Mouse (Mus musculus): Measurements from ENCODE around the gene Cygb.
"Not testable (repeated sequence)": the region's sequence is repeated elsewhere in the genome, so short reads cannot be mapped to it uniquely, and the experiment has no call there.

The Cygb gene

DNA sequence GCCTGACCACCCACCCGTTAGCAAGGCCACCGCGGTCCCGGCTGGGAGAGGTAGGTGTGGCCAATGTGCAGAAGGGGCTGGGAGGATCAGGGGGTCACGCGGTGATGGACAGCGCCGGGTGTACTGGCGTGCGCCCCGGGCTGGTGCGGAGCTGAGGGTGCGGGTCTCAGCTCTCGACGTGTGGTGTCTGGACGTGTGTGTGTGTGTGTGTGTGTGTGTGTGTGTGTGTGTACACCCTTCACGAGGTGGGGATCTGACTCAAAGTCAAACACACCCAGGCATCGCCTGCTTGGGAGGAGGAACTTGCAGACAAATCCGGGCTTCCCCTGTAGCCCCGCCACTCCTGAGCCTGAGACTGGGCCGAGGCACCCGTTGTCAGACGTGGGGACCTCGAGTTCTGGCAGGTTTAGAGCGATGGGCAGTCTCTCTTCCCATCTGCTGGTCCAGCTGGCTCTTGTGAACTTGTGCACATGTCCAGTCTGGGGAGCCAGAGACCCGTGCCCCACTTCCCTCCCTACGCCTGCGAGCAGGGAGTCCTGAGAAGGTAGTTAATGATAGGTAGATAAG is at the start of gene Cygb:
Gene Cygb (minus strand): TSS at position 59 of the 567 bp plus-strand sequence.
- DNase-seq (ENCODE audit: low spot score in 2 of 2), result peak in 1 of 2 experiments; percentile 69

DNA sequence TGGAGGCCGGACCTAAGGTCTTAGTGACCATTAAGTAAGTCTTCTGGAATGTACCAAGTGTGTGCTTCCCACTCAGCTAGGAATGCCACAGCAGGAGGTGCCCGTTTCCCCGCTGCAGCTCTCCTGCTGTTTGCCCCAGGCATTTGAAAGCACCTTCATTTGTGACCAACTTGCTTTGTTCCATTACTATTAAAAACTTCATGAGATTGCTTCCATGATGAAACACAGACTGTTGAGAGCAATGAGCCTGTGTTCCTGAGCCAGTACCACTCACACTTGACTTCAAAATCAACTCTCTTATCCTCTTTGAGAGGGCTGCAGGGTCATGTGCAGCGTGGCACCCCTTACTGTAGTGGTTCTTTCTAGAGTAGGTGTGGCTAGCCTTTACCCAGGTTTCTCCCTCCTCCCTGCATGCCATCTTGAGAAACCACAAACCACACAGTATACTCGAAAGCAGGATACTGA is 47.3 kb upstream of the Cygb start:
- no peak for DNase-seq (ENCODE audit: low spot score in 2 of 2)

DNA sequence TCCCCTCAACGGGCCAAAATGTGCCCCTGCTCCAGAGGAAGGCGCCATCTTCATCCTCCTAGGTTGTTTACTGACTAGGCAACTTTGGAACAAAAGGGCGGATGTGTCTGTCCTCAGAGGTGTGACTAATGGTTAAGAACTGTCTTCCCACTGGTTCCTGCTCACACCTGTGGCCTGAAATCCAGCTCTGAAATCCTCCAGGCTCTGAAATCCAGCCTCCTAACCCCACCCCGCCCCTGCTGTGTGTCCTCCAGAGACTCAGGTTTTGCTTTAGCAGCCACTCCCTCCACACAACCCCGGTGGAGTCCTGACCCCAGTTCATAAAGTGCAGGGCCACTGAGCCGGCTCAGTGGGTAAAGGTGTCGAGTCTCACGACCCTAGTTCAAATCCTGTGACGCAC is 43.4 kb upstream of the Cygb start:
- DNase-seq (ENCODE audit: low spot score in 2 of 2), result no peak

DNA sequence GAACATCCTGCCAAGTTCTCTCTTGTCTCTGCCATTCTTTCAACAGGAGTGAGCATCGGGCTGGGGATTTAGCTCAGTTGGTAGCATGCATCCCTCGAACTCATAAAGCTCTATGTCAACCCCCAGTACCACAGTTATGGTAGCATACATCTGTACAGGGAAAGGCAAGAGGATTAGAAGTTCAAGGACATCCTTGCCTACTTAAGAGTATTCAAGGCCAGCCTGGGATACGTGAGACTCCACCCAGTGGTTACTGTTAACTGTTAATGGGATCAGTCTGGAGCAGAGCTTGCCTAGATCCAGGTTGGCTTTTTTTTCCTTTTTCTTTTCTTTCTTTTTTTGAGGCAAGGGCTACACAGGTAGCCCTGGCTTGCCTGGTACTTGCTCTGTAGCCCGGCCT is 42.3 kb upstream of the Cygb start:
- DNase-seq (ENCODE audit: low spot score in 2 of 2), result no peak

DNA sequence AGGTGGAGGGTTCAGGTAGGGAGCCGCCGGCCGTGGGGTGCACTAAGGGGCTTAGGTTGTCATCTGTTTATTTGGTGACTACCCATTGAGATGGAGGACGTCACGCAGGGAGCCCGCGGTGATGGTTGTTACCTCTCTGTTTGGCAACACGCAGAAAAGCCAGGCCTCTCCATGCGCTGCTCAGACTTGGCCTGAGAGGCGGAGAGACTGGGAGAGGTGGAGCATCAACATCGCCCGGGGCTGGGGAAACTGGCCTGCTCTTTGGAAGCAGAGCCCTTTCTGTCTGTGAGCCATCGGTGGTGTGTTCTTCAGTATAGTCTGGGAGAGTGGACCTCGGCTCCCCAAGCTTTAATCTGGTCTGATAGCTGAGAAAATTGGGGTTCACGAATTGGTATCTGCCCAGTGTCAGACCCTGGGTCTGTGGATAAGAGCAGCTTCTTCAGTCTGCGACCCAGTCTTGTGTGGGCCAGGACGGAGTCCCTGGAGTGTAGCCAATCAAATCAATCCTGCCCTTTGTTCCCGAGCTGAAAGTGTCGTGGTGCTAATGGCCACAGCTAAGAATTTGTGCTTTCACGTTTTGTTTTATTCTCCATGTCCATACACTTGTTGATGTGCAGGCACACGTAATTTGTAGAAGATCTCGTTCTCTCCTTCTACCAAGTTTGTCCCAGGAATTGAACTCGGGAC is 41.2 kb upstream of the Cygb start:
- no peak for DNase-seq (ENCODE audit: low spot score in 2 of 2)

DNA sequence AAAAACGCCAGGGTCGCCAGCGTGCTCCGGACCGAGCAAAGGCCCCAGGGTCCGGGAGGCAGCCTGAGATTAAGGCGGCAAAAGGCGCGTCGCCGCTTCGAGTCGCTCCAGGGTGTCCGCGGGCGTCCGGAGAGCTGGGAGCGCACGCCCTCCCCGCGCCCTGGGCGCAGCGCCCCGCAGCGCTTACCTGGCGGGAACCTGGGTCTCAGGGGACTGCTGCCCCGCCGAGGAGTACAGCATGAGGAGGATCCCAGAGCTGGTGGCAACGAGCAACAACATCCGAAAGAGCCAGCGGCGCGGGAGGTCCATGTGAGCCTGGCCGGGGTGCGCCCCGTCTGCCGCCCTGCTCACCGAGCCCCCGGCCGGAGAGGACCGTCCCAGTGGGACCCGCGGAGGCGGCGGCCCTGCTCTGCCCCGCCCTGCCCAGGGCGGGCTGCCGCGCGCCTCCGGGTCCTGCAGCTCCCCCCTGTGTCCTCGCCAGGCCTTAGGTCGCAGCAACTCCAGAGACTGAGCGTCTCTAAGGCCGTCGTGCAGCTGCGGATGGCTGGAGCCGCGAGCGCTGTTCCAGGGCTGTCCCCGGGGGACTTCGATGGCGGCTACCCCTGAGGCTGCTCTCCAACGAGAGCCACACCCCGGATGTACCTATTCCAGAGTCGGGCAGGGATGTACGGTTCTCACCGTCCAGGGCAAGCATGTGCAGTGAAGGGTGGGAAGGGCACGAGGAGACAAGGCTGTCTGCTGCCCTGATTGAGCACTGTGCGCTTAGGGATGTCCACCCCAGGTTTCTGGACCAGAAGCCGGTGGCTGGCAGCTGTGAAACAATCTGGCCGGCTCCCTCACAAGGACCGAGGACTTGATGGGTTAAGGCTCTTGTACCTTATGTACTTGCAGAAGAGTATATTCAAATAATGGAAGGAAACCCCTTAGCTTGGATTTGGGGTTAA is 40.4 kb upstream of the Cygb start:
- peak in 1 of 2 experiments; percentile 49 for DNase-seq (ENCODE audit: low spot score in 2 of 2)

DNA sequence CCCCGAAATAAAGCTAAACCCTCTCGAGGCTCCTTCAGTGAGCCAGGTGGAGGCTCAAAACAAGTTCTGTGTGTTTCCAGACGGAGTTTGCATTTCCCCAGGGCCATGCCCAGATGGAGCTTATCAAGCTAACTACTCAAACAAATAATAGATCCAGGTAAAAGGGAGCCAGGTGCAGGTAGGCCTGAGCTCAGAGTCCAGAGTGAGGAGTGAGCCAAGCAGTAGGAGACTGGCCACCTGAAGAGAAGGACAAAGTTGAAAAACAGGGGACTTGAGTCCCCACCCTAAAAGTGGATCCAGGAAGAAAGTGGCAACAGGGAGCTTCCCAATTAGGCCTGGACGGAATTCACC is 39.8 kb upstream of the Cygb start:
- no peak for DNase-seq (ENCODE audit: low spot score in 2 of 2)

DNA sequence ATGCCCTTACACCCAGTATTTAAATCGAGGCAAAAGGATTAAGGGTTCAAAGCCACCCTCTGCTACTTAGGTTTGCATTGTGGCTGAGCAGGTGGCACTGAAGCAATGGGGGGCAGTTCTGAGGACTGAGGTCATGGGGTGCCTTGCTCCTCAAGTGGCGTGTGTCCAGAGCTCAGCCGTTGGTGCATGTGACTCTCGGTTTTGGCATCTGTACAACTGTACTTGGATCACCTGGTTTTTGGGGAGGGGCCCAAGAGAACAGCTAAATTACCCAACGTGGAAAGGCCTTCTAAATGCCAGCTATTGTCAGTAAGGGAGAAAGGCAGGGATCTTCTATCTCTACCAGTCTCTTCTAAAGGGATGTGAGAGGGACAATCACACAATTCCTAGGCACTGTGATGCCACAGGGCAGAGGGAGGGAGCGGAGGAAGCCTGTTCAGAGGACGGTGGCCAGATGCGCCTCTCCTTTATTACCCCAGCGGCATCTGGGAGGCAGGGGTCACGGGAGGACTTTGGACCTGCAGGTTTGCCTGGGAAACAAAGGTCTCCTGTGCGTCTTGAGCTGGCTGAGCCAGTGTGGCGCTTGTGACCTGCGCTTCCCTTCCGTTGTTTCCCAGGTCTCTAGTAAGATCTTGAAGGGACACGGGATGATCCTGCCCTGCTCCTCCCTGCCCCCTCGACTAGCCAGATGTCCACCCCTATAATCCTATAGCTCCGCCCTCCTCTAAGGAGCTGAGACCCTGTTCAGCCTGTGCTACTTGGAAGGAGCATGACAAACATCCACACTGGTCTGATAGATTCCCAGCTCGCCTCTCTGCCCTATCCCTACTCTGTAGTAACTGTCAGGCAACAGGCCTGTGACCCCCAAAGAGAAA is 36.8 kb upstream of the Cygb start:
- no peak for DNase-seq (ENCODE audit: low spot score in 2 of 2)

DNA sequence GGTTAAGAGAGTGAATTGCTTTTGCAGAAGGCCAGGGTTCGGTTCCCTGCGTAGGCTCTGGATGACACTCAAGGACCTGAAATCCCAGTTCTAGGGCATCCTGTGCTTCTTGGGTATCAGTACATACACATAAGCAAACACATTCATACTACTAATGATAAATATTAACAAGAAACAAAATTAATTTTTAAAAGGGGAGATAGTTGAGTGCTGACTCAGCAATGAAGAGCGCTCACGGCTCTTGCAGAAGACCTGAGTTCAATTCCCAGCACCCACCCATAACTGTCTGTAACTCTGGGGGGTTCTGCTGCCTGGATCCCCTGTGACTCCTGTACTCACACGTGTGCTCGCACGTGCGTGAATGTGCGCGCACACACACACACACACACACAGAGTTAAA is 35.5 kb upstream of the Cygb start:
- DNase-seq (ENCODE audit: low spot score in 2 of 2), result no peak

DNA sequence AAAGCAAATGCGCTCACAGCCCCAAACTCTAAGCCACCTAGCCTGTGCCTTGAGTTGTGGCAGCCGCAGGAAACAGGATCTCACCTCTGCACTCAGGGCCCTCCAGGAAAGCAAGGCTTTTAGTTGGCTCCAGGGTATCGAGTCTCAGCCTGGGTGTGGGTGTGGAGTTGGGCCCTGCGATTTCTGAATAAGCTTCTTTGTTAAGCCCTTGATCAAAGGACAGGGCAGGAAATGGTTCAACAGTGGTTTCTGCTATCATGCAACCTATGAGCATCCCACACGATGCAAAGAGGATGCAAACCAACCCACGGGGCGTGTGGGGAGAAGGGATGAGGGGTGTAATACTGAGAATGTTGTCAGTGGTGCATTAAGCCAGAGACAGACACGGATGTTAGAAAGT is 33.8 kb upstream of the Cygb start:
- no peak for DNase-seq (ENCODE audit: low spot score in 2 of 2)

DNA sequence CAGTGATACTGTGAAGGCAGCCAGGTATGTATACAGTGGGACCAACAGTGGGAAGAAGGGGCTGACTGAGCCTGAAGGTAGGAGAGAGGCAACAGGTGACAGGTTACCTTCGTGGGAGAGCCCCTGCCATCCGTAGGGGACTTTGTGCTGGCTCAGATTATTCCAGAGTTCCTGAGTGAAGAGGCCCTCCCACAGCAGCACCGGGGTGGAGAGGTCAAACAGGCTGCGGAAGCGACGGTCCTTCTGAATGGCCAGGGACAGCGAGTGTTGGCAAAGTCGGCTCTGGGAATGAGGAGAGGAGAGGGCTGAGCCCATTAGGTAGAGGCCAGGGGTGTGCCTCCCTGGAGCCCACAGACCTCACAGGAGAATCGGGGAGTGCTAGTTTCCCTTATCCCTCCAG is 31.6 kb upstream of the Cygb start:
- no peak for DNase-seq (ENCODE audit: low spot score in 2 of 2)

DNA sequence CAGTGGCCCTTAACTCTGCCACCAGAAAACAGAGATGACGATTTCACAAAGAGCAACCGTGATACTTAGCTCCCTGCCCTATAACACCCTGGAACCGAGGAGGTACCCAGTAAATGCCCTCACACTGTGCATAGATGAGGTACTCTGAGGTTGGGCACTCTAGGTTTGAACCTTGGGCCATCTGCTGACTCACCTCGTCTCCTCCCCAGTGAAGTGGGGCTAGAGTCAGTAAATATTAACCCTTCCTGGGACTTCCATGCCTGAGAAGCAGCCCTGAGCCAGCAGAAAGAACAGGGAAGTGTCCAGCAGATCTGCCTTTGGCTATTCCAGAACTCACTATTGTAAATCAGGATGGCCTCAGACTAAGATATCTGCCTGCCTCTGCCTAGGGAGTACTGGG is 29.7 kb upstream of the Cygb start:
- DNase-seq (ENCODE audit: low spot score in 2 of 2), result no peak

DNA sequence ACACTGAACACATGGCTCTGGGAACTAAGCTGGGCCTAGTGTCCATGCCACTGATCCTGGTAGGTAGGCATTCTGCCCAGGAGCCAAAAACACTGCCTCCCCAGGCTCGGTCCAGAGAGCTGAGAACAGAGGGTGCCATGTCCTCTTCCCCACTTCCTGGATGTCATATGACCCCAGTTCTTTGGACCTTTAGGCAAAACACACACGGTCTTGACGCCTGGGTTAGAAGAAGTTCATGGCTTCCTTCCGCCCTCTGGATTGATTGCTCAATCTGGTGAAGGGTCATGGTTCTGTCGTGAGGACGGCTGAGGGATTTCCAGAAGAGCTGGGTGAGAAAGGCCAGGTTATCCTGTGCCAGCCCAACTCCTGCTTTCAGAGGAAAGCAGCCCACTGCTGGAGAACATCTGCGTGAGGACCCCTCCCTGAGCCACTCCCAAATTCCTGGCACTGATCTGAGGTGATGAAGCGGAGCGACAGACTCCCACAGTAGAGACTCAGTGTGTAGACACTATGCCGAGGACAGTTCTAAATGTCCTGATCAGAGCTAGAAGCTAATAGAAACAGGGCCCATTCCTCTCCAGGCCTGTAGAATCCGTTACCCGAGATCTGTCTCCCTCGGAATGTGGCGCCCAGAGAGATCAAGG is 28.5 kb upstream of the Cygb start:
- no peak for DNase-seq (ENCODE audit: low spot score in 2 of 2)

DNA sequence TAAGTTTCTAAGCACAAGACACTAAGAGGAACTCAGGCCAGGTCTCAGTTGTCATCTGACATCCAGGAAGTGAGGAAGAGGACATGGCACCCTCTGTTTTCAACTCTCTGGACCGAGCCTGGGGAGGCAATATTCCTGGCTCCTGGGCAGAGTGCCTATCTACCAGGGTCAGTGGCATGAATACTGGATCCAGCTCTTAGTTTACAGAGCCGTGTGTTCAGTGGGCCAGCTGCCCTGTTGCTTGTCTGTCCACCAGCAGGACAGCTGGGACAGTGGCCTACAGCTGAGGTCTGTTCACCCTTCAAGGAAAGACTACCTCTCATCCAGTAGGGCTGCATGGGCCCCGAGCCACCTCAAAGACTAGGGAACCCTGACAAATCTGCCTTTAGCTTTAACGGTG is 27.0 kb upstream of the Cygb start:
- no peak for DNase-seq (ENCODE audit: low spot score in 2 of 2)

DNA sequence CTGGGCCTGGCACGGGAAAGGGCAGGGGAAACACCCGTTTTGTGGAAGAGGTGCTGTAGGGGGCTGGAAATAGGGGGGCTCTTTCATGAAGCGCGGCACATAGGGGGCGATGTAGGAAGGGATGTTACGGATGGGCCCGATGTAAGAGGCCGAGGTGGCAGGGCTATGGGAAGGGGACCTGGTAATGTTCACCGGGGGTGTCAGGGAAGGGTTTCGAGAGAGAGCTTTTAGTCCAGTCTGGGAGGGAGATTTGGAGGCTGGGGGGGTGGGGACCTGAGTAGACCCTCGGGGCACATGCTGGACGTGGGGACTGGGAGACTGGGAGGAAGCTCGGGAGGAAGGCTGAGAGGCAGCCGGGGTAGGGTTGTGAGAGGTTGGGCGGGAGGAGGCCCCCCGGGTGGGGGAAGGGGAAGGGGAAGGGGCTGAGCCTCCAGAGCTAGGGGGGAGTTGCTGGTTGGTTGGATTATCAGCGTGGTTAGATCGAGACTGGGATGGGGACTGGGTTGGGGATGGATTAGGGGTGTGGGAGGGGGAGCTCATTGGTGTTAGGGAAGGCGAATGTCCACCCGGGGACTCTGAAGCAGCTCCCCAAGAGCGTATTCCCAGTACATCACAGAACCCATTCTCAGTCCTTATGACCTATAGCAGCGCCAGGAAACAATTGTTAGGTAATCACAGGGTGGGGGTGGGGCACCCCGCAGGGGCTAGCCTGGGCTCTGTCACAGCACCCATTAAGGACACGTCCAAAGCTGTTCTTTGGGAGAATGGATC is 26.4 kb upstream of the Cygb start:
- DNase-seq (ENCODE audit: low spot score in 2 of 2), result no peak

DNA sequence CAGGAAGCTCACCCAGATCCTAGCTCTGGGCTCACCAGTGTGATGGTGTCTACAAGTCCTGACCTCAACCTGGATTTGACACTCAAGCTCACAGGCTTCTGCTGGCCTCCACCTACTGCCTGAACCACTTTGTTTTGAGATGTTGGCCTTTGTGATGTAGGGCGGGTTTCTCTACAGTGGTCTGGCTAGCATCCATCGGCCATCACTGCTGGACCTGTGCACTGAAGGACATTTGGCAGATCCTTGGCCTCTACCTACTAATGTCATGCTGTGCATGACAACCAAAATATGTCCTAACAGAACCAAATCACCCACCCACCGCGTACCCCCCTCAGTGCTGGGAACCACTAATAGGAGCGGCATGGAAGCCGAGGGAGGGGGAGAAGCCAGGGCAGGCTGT is 25.0 kb upstream of the Cygb start:
- DNase-seq (ENCODE audit: low spot score in 2 of 2), result no peak

DNA sequence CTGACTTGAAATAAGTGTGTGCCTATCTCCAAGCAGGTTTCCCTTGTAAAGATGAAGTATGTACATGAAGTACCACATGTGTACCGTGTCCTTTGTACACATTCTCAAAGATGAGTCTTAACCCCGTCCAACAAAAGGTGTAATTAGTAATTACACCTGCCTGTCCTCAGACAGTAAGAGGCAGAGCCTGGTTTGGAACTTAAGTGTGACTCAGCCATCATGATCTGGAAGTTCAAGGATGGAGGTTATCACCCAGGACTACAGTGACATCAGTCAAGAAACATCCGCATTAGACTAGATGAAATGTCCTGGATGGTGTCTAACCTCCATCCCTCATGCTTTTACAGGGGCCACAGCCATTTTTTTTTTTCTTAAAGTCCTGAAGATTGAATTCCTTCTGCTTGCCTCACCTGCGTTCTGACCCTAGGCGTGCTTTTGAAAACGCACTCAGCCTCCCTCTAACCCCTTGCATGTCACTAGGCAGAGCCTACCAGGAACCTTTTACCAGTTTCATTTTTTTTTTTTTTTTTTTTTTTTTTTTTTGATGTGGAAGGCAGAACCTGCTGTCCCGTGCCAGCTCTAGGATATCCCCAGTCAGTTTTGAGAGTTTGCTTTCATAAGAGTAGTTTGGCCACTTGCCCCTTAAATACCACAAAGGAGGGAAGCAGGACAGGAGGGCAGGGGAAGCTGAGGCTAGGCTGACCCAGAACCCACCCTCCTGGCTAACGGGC is 23.8 kb upstream of the Cygb start:
- DNase-seq (ENCODE audit: low spot score in 2 of 2), result no peak

DNA sequence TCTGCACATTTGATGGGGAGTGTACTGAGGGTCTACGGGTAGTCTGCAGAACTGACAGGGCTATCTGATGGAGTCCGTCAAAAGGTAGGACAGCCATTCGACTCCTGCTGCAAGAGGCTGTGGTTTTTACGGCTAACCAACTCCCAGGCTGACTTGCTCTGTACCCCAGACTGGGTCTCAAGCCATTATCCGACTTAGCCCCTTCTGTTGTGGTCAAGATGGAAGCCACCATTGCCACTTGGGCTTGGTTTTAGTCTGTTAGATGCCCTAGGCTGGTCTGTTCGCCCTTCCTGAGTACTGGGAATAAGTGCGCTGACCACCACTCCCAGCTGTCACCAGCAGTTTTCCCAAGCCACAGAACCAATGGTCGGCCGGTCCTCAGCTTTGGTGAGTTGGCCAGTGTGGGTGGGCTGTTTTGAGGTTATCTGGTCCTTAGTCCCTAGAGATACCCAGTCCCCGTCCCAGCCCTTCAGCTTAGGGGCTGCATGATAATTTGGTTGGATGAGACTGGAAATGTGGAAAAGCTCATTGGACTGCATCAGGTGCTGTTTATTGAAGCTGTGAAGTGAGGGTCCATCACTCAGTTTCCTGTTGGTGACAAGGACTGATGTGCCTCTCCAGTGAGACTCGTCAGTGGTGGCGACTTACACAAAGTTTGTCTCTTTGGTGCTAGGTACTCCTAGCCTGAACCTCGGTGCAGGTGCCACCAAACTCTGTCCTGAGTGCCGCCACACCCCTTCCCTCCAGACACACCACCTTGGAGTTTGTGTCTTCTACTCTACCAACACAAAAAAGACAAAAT is 22.3 kb upstream of the Cygb start:
- no peak for DNase-seq (ENCODE audit: low spot score in 2 of 2)

DNA sequence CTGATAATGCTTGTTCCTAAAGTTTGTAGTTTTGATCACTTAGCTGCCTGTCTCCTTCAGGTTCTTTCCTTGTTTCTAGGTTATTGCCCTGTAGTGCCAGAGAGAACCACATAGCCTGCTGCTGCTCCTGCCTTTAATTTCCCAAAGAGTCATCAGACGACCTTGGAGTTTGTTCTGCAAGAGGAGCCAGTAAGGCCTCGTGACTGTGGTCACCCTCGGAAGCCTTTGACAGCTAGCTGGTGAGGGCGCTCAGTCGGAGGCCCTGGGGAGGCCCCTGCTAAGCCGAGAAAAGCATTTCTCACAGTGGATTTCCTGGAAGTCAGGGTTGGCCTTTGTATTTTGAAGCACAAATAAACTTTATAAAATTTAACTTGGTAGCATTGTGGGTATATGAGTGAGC is 21.3 kb upstream of the Cygb start:
- DNase-seq (ENCODE audit: low spot score in 2 of 2), result not testable (repeated sequence)
